Mouse (Mus musculus) embryonic facial prominence, embryonic 12.5 days (tissue): ENCODE measurements around the gene Acss2. TPM values are rescaled to one million over a fixed set of nuclear protein-coding genes. Genes with fewer than 3 reads are reported as not detected.
A peak's percentile ranks its signal among the peaks of the same experiment; 100 is the strongest.

Experiments used
- ATAC-seq: fragments of 200-750 bp; cut with Nextera tagmentation; 2 replicates; pipeline ENCODE4 v1.8.0; 2017; ENCODE audit not compliant: insufficient number of reproducible peaks, insufficient read depth, low FRiP score, low TSS enrichment
- H3K27ac ChIP-seq: fragments of 300-500 bp; sonication (generic); 2 replicates; pipeline ENCODE4 v1.5.1; 2016; ENCODE audit warnings: mild to moderate bottlenecking
- H3K27me3 ChIP-seq: fragments of 300-500 bp; sonication (generic); 2 replicates; pipeline ENCODE4 v1.6.1; 2016; ENCODE audit warnings: mild to moderate bottlenecking, moderate library complexity
- H3K36me3 ChIP-seq: fragments of 300-500 bp; sonication (generic); 2 replicates; pipeline ENCODE4 v1.6.1; 2016; ENCODE audit warnings: mild to moderate bottlenecking
- H3K4me1 ChIP-seq: fragments of 300-500 bp; sonication (generic); 2 replicates; pipeline ENCODE4 v1.6.1; 2016
- H3K4me2 ChIP-seq: fragments of 300-500 bp; sonication (generic); replicated peaks from 2 replicates; pipeline ENCODE4 v1.6.1; 2016; ENCODE audit warnings: mild to moderate bottlenecking, moderate library complexity
- H3K4me3 ChIP-seq: fragments of 300-500 bp; sonication (generic); 2 replicates; pipeline ENCODE4 v1.5.1; 2016; ENCODE audit warnings: mild to moderate bottlenecking
- H3K9ac ChIP-seq: fragments of 300-500 bp; sonication (generic); 2 replicates; pipeline ENCODE4 v1.6.1; 2016; ENCODE audit warnings: mild to moderate bottlenecking, moderate library complexity
- H3K9me3 ChIP-seq: fragments of 300-500 bp; sonication (generic); 2 replicates; pipeline ENCODE4 v1.6.1; 2016; ENCODE audit warnings: mild to moderate bottlenecking, moderate library complexity
- WGBS: fragments of 180-500 bp; shearing (Covaris S2); methylation state at CpG from one replicate; pipeline ENCODE4 v1.1.7; 2016; 5-methylcytosine and 5-hydroxymethylcytosine counted together
- polyA plus RNA-seq: library from polyadenylated mRNA; unstranded; fragments of >200 nt; fragmentation: Nextera tagmentation; extraction: Ambion mirVana; gene quantifications from 2 replicates; pipeline ENCODE4 v1.2.1, GENCODE M21; 2016

The Acss2 gene
- polyA plus RNA-seq: 14.4 and 15.5 TPM in 2 replicates

GRCm38 (mm10) chr2:155517455-155518423, at the start of gene Acss2, which contains the start of gene Ggt7:
Gene Acss2 (plus strand): TSS chr2:155517948.
Gene Ggt7 (minus strand): TSS chr2:155518237.
- Histone ChIP-seq H3K4me1 (peaks cover 3% of the 10 kb centered on the region; the same call in 1 of the 2 replicates), H3K4me3 (peak within 1 kb of the TSS; percentile 76), H3K27me3 (peaks cover 26% of the 10 kb centered on the region), H3K9me3 (no peaks in the 10 kb centered on the region), H3K4me2 (peak within 1 kb of the TSS; percentile 60), H3K9ac (peak within 1 kb of the TSS; percentile 60), H3K27ac (0 out of 2 replicates have a peak within 1 kb of the TSS, but pooled peaks have one; percentile 36), H3K36me3 (no peaks in the 10 kb centered on the region)
- WGBS: 4% methylated on average over 70 of the region's 70 CpGs
- ATAC-seq: peak; percentile 98

DNA sequence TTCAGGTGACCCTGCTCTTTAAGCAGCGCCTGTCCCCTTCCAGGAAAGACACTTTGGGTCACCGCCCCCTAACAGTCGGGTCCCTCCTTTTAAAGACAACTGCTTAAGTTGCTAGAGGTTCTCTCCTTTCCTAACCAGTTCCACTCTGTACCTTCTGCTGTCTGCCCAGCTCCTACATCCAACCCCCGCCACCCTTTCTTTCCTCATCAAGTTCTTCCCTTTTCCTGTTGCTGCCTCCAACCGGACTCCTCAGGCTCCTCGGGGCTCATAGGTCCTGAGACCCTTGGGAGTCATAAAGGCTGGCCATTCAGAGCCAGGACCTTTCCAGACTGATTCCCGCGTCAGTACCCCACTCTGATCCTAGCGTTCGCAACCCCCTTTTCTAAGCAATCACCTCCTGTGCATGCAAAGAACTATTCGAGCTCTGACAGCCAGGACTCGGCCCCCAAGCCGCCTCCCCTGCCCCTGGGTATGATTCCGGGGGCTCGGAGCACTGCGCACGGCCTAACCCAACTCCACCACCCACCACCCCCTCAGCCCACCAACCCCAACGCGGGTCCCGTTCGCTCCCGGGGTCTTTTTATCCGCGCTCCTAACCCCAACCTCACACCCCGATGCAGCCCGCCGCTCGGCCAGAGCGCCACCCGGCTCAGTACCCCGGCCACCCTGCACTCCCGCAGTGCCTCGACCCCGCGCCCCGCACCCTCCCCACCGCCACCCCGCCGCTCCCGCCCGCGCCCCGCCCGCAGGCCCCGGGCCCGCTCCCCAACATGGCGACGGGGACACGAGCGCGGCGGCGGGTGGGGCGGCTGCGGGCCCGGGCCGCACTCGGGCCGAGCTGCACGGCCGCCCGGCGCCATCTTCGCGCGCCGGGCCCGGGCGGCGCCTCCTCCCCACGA, 44.8 kb upstream of the Acss2 start:
- peak overlapping the region; percentile 86 for H3K4me3 ChIP-seq
- WGBS: under 1% methylated on average over 61 of the region's 71 CpGs
- no peaks in the 10 kb centered on the region for H3K36me3 ChIP-seq
- peak overlapping the region; percentile 94 for H3K9ac ChIP-seq
- H3K4me1 ChIP-seq: peaks cover 13% of the 10 kb centered on the region; the same call in 1 of the 2 replicates
- peak; percentile 58 for ATAC-seq
- H3K9me3 ChIP-seq: no peaks in the 10 kb centered on the region
- H3K27ac ChIP-seq: peak overlapping the region; percentile 90
- H3K27me3 ChIP-seq: no peaks in the 10 kb centered on the region
- peak overlapping the region; percentile 62 for H3K4me2 ChIP-seq

GRCm38 (mm10) chr2:155473570-155474088, 44.1 kb upstream of the Acss2 start, which contains the start of gene Ncoa6:
Gene Ncoa6 (minus strand): TSS chr2:155473894.
- peak; percentile 77 for ATAC-seq
- Histone ChIP-seq H3K4me1 (peaks cover 13% of the 10 kb centered on the region; the same call in 1 of the 2 replicates), H3K4me2 (peak within 1 kb of the TSS; percentile 62), H3K9ac (peak within 1 kb of the TSS; percentile 94), H3K36me3 (no peaks in the 10 kb centered on the region), H3K4me3 (peak within 1 kb of the TSS; percentile 86), H3K9me3 (no peaks in the 10 kb centered on the region), H3K27ac (peak within 1 kb of the TSS; percentile 90), H3K27me3 (no peaks in the 10 kb centered on the region)
- under 1% methylated on average over 52 of the region's 72 CpGs for WGBS

DNA sequence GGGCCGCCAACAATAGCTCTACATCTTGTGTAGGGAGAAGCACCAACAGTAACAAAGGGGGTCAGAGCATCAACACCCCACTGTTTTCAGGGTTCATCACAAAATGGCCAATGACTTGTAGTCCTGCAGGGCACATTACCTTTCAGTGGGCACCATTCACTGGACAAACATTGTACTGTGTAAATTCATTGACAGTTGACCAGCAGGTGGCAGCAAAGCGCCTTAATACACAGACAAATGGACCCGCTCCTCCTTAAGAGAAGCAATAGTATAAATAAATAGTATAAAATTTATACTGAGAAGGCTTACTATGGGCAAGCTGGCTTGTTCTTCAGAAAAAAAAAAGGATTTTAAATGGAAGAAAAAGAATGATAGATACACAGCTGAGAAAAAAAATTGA, 35.7 kb upstream of the Acss2 start:
- Histone ChIP-seq H3K4me3 (no peak overlapping the region), H3K36me3 (no peaks in the 10 kb centered on the region), H3K9ac (no peak overlapping the region), H3K9me3 (no peaks in the 10 kb centered on the region), H3K4me2 (no peak overlapping the region), H3K4me1 (no peaks in the 10 kb centered on the region), H3K27me3 (no peaks in the 10 kb centered on the region), H3K27ac (no peak overlapping the region)
- 46% methylated on average over 3 of the region's 3 CpGs for WGBS
- ATAC-seq: no peak

- H3K4me2 ChIP-seq: no peak overlapping the region
- WGBS: 91% methylated on average over 6 of the region's 6 CpGs
- H3K9me3 ChIP-seq: no peaks in the 10 kb centered on the region
- no peaks in the 10 kb centered on the region for H3K36me3 ChIP-seq
- H3K9ac ChIP-seq: no peak overlapping the region
- no peak overlapping the region for H3K4me3 ChIP-seq
- ATAC-seq: no peak
- no peaks in the 10 kb centered on the region for H3K27me3 ChIP-seq
- H3K27ac ChIP-seq: no peak overlapping the region
- no peaks in the 10 kb centered on the region for H3K4me1 ChIP-seq
Measured at GRCm38 (mm10) chr2:155490998-155491397, 26.8 kb upstream of the Acss2 start.

GRCm38 (mm10) chr2:155502596-155502995, 15.2 kb upstream of the Acss2 start:
- H3K9me3 ChIP-seq: no peaks in the 10 kb centered on the region
- WGBS: 81% methylated on average over 7 of the region's 7 CpGs
- ATAC-seq: no peak; the same call in 1 of the 2 replicates
- H3K27ac ChIP-seq: no peak overlapping the region
- H3K27me3 ChIP-seq: no peaks in the 10 kb centered on the region
- no peak overlapping the region for H3K4me3 ChIP-seq
- no peak overlapping the region for H3K4me2 ChIP-seq
- H3K4me1 ChIP-seq: 0 out of 2 replicates have a peak, but pooled peaks cover 6% of the 10 kb centered on the region
- no peak overlapping the region for H3K9ac ChIP-seq
- H3K36me3 ChIP-seq: no peaks in the 10 kb centered on the region

- Histone ChIP-seq H3K27ac (0 out of 2 replicates have a peak overlapping the region, but pooled peaks have one; percentile 5), H3K27me3 (no peaks in the 10 kb centered on the region), H3K4me2 (no peak overlapping the region), H3K4me1 (0 out of 2 replicates have a peak, but pooled peaks cover 6% of the 10 kb centered on the region), H3K36me3 (no peaks in the 10 kb centered on the region), H3K4me3 (no peak overlapping the region), H3K9me3 (no peaks in the 10 kb centered on the region), H3K9ac (no peak overlapping the region)
- 59% methylated on average over 13 of the region's 13 CpGs for WGBS
- peak; percentile 67; the same call in 1 of the 2 replicates for ATAC-seq
Measured at GRCm38 (mm10) chr2:155504440-155505355, 13.1 kb upstream of the Acss2 start.

DNA sequence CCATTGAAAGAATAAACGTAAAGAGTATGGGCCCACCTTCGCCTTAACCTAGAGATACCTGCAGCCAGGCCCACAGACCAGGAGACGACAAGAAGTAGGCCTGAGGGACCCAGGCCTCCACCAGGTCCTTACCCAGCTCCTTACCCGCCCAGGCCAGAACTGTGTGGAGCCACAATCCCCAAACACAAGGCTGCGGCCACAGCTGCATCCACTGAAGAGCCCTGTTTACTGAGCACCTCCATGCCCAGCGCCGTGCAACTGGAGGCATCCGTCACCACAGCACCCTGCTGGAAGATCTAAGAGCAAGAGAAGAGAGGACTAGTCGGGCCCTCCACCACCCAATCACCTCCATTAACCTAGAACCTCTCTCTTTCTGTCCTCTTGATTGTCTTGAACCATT, 11.9 kb upstream of the Acss2 start:
- no peak overlapping the region for H3K27ac ChIP-seq
- no peaks in the 10 kb centered on the region for H3K9me3 ChIP-seq
- no peaks in the 10 kb centered on the region for H3K36me3 ChIP-seq
- no peak overlapping the region for H3K9ac ChIP-seq
- no peak for ATAC-seq
- H3K4me1 ChIP-seq: 0 out of 2 replicates have a peak, but pooled peaks cover 6% of the 10 kb centered on the region
- no peak overlapping the region for H3K4me3 ChIP-seq
- H3K27me3 ChIP-seq: no peaks in the 10 kb centered on the region
- 82% methylated on average over 9 of the region's 9 CpGs for whole genome bisulfite sequencing
- H3K4me2 ChIP-seq: no peak overlapping the region

DNA sequence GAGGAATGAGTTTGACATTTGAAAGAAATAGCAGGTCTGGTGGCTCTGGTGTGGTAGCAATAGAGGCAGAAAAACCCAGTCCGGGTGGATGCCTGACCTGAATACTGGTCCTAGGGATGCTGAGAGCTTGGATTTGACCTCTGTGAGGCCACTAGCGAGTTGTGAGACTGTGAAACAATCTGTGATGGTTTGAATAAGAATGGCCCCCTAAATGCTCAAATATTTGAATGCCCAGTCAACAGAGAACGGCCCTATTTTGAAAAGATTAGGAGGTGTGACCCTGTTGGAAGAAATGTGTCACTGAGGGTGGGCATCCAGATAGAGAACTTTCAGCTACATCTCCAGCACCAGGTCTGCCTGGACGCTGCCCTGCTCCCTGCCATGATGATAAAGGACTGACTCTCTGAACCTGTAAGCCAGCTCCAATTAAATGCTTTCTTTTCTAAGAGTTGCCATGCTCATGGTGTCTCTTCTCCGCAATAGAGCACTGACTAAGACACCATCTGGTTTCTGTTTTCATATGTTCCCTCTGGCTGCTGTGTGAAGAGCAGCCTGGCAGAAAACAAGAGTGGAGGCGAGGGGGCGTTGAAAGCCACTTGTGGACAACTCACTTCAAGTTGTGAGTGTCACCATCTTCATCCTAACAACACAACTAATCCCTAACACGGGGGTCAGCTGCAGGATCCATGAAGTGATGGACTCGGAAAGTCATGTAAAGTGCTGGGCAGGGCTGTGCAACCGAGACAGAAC, 9.9 kb upstream of the Acss2 start:
- no peak for ATAC-seq
- Histone ChIP-seq H3K4me1 (0 out of 2 replicates have a peak, but pooled peaks cover 6% of the 10 kb centered on the region), H3K4me3 (no peak overlapping the region), H3K27me3 (no peaks in the 10 kb centered on the region), H3K36me3 (no peaks in the 10 kb centered on the region), H3K9ac (no peak overlapping the region), H3K27ac (no peak overlapping the region), H3K9me3 (no peaks in the 10 kb centered on the region), H3K4me2 (no peak overlapping the region)
- 71% methylated on average over 10 of the region's 10 CpGs for WGBS

GRCm38 (mm10) chr2:155512479-155512878, 5.3 kb upstream of the Acss2 start:
- Histone ChIP-seq H3K36me3 (no peaks in the 10 kb centered on the region), H3K9me3 (no peaks in the 10 kb centered on the region), H3K4me3 (no peak overlapping the region), H3K27me3 (peaks cover 26% of the 10 kb centered on the region), H3K9ac (no peak overlapping the region), H3K4me1 (no peaks in the 10 kb centered on the region; the same call in 1 of the 2 replicates), H3K27ac (no peak overlapping the region), H3K4me2 (no peak overlapping the region)
- ATAC-seq: no peak
- 43% methylated on average over 4 of the region's 4 CpGs for WGBS
